Mouse (Mus musculus) G1E (cell line): ENCODE measurements around the gene Tmem108.

Experiments
- CTCF ChIP-seq: IDR thresholded peaks from 2 replicates; pipeline ENCODE4 v1.5.1; 2012; ENCODE audit warnings: low read depth, low read length, inconsistent platforms, mixed read lengths
- GATA1 ChIP-seq: IDR thresholded peaks from 2 replicates; pipeline ENCODE4 v1.6.1; 2012; ENCODE audit warnings: borderline replicate concordance, low read length, inconsistent platforms, mixed read lengths
- POLR2AphosphoS5 ChIP-seq: IDR thresholded peaks from 2 replicates; pipeline ENCODE4 v1.6.1; 2012; ENCODE audit warnings: low read depth, low read length, inconsistent platforms; ENCODE audit not compliant: insufficient replicate concordance

DNA sequence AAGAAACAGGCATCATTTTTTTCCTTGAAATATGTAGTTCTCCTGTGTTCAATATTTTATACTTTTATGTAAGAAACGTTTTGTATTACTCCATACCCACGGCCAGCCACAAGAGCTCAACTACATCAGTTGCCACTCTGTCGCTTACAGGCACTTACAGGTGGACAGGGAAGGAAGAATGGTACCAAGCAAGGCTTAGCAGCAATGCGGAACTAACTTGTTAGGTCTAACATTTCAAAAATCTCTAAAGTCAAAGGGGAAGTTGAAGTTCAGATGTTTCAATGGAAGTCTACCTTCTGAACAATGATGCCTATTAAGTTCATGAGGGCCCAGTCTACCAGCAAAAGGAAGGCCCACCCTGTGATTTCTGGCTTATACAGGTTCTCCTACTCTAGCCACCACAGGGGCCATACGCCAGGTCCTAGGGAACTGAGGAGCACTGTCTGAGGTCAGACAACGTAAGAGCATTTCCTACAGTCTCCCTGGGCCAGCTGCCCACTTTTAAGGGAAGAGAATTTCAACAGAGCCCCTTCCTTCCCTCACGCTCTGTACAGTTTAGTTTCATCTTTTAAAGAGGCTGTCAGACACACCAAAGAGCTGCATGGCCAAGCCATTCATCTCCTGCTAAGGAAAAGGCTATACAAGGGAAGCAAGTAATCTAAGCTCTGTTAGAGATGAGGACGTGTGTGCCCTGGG, 141.0 kb downstream of the Tmem108 start:
- no peak for TF ChIP-seq POLR2AphosphoS5
- TF ChIP-seq GATA1, result no peak
- no peak for TF ChIP-seq CTCF
